Mouse (Mus musculus): Measurements from ENCODE around the gene Msl2.
A peak's percentile ranks its signal among the peaks of the same experiment; 100 is the strongest.

Gene Msl2

GRCm38 (mm10) chr9:101073987-101074331 is at the start of gene Msl2:
Gene Msl2, plus strand, starts transcription at chr9:101074101.
- DNase-seq (ENCODE audit: low read depth) = no peak

GRCm38 (mm10) chr9:101033761-101034447 is 40.0 kb upstream of the Msl2 start:
- no peak for DNase-seq (ENCODE audit: low read depth)

GRCm38 (mm10) chr9:101034448-101035098 is 39.3 kb upstream of the Msl2 start, which contains the start of gene Pccb:
Gene Pccb, minus strand, starts transcription at chr9:101034898.
- peak; percentile 99 for DNase-seq (ENCODE audit: low read depth)

DNA sequence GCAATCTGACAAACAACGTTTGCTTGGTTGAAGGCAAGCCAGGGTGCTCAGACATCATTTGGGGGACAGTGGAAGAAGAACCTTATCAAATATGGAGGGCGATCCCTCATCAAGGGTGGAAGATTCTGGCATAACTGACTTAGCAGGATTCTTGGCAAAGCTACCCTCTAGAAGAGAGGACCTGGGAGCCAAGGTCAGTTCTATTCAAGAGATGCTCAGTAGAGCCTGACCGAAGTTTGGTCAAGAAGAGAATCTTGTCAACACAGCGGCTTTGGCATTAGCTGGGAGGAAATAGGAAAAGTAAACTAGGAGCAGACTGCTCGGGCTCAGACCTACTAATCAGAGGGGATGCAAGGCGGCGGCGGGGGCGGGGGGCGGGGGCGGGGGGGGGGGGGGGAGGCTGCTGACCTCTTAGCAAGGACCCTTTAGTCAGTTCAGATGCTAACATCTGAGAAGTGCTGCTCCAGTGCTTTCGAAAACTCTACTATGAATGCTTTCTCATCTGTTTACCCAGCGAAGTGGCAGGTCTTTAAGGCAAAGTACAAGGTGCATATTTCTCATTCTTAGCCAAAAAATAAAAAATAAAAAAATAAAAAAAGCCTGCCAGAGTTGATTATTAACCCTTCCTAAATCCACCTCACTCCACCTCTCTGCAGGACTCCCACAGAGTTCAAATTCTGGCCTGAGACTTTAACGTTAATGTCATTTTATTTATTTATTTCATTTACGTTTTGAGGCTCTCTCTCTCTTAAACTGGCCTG is 37.9 kb upstream of the Msl2 start:
- DNase-seq (ENCODE audit: low read depth) = no peak

- no peak for DNase-seq (ENCODE audit: low read depth)
Observed at GRCm38 (mm10) chr9:101036876-101037275, 37.0 kb upstream of the Msl2 start.

GRCm38 (mm10) chr9:101037396-101037795 is 36.5 kb upstream of the Msl2 start:
- DNase-seq (ENCODE audit: low read depth) = no peak

DNA sequence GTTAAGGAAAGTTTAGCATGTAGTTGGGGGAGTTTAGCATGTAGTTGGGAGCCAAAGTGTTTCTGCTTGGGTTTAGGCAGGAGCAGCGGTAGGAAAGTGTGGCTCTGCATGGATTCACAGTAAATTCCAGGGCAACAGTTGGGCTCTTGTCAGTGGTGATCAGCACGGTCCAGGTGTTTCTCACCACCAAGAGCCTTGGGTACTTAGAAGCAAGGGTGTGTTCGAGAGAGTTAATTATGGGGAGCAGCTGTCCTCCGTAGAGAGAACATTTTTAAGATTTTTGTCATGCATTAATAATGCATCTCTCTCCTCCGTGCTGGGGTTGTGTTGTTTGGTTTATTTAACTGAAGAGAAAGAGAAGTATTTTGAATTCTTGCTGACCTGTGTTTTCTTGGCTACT is 35.3 kb upstream of the Msl2 start:
- no peak for DNase-seq (ENCODE audit: low read depth)

- DNase-seq (ENCODE audit: low read depth) = no peak
Observed at GRCm38 (mm10) chr9:101041508-101041907, 32.4 kb upstream of the Msl2 start.

DNA sequence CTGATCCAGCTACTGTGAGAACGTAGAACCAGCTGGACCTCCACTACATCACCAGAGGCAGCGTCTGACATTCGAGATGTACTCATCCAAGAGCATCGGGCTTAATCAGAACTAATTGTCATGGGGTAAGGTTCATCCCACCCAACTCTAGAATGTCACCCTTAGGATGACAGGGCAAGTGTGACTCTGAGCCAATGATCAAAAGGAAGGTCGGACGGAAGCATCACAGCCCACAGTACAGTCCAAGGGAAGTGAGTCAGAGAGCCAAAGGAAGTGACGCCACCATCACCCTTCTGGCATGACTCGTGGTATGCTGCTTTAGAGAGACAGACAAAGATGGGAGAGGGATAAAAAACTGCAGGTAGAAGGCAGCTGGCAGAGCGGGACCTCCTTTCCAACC is 31.7 kb upstream of the Msl2 start:
- no peak for DNase-seq (ENCODE audit: low read depth)

DNA sequence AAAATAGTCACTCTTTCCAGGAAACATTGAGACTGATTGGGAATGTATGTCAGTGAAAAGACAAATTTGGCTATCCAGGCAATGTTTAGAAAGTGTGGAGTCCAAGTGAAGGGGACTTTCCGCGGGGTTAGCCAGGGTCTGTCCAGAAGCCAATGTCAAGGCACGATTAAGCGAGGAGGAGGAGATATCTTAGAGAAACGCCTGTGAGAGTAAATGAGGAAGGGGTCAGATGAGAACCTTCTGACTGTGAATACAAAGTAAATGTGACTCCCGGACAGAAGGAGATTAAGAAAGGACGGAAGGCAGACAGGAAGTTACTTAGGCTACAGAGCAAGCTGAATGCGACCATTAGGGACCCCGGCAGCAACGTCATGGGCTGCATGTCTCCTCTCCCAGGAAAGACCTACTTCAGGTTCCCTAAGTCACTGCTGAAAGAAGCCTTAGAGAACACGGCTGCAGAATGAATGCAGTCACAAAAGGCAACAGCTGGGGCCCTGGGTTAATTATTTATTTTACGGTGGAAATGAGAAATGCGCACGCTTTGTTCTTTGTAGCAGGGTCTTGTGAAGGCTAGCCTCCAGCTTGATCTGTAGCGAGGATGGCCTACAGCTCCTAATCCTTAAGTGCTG is 28.1 kb upstream of the Msl2 start:
- DNase-seq (ENCODE audit: low read depth) = no peak

GRCm38 (mm10) chr9:101052007-101052406 is 21.9 kb upstream of the Msl2 start:
- no peak for DNase-seq (ENCODE audit: low read depth)

DNA sequence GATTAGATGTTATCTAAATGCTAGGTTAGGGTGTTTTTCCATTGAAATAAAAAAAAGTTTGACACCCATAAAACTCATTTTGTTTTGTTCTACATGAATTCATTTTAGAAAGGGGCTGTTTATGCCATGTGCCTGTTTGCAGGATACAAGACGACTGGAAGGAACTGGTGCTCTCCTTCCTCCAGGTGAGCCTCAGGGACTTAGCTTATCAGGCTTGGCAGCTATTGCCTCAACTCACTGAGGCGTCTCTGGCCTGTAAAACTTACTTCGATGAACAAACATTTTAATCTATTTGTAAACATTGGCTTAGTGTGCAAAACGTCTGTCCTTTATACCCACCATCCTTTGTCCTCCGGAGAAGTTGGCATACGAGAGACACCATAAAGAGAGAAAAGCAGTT is 21.2 kb upstream of the Msl2 start:
- DNase-seq (ENCODE audit: low read depth) = no peak

DNA sequence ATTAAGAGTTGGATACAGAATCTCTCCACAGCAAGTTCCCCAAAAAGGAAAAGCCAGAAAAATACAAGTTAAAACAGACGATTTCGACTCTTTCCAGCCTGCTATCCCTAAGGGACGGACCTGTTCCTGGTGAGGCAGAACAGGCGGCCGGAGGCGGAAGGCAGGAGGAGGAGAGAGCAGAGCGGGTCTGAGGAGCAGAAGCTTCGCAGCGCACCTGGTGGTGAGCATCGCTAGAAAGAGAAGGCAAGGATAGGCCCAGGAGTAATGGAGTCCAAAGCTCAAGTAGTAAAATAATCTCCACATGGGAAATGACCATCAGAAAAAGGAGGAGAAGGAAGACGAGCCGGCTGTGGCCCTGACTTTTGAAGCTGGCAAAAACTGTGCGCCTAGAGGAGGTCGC is 20.6 kb upstream of the Msl2 start:
- DNase-seq (ENCODE audit: low read depth) = no peak

DNA sequence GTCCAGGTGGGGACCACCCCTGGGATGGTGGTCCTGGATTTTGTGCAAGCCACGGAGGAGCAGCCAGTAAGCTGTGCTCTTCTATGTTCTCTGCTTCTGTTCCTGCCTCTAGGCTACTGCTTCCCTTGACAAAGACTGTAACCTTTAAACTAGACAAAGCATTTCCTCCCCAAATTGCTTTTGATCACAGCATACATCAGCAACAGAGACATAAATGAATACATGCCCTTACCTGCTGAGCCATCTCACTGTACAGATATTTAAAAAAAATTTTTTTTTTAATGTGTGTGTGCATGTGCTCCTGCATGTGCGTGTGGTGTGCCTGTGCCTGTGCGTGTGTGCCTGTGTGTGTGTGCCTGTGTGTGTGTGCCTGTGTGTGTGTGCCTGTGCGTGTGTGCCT is 16.7 kb upstream of the Msl2 start:
- peak; percentile 72 for DNase-seq (ENCODE audit: low read depth)

- peak; percentile 94 for DNase-seq (ENCODE audit: low read depth)
Observed at GRCm38 (mm10) chr9:101061035-101061434, 12.9 kb upstream of the Msl2 start.

DNA sequence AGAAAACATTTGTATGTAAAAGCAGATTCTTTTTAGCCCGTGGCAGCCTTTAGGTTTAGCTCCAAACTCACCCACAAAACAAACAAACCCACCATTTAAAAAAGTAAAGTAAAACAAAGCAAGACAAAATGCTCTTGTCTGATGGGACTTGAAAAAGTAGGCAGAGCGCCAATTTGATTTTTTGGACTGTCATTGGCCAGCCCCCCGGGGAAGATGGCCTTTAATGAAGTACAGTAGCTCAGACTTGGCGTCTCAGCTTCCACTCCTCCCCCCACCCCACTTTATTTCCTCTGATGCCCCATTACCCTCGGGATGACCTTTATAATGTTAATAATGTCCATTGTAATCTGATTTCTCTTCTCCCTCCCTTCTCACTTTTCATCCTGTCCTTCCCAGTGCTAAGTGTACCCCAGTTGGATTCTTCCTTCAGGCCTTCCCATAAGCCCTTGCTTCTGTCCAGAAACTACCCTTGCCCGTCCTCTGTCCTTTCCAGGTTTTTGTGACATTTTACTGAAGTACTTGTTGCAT is 11.6 kb upstream of the Msl2 start:
- no peak for DNase-seq (ENCODE audit: low read depth)

GRCm38 (mm10) chr9:101065076-101065602 is 8.8 kb upstream of the Msl2 start:
- no peak for DNase-seq (ENCODE audit: low read depth)

DNA sequence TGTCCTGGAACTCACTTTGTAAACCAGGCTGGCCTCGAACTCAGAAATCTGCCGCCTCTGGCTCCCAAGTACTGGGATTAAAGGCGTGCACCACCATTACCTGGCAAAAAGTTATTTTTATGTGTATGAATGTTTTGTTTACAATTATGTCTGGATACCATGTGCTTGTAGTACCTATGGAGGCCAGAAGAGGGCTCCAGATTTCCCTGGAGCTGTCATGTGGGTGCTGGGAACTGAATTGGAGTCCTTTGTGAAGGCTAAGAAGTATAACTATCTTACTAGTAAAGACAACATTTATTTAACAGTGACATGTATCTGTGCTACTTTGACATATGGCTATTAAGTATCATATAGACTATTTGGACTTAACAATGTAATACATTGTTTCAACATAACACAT is 4.1 kb upstream of the Msl2 start:
- peak; percentile 49 for DNase-seq (ENCODE audit: low read depth)

DNA sequence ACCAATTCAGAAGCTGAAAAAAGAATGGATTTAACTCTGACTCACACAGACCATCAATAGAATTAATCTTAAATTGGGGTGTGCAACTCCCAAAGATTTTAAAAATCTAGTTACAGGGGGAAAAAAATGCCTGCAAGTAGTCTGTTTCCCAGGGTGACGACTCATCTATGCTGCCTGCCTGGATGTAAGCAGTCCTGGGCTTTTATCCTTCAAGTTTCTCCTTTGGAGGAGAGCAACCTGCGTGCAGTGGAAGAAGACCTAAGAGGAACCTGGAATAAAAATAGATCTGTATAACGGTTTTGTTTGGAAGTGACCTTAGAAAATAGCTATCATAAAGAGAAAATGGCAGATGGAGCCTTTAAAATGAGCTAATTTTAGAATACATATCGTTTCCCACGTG is 1.4 kb upstream of the Msl2 start:
- DNase-seq (ENCODE audit: low read depth) = no peak

DNA sequence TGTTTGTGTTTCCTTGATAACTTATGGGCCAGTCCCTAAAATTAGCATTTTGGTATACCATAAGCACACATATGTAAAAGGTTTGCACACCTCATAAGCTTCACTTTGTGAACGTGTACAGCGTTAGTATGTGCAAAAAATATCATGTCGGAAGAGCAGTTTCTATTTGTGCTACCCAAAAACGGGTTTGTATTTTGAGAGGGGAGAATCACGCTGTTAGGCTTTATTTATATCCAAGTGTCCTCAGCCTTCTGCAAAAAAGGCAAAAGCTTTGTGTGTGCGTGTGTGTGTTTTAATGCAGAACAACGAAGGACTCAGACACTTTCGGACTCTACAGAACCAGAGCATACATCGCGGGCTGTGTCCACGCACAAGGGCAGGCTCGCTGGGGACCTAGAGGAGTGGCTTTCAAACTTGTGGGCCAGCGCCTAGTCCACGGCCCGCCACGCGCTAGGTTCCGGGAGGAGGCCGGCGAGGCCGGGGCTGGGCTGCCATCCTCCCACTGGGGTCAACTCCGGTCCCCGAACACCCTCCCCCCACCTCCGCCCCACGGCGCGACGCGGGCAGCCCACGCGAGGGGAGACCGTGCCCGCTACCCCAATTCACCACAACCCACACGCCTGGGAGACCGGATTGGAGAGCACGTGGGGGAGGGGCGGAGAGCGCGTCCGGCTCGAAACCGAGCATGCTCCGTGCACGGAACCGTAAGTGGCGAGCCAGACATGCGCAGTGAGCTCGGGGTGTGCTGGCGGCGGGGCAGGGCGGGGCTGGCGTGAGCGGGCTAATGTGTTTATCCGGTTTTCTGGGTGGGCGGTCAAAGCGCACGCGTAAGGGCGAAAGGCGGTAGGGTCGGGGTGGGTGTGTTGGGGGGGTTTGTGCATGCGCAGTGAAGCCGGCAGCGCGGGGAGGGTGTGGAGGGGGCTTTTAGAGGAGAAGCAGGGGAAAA is 587 bp upstream of the Msl2 start:
- DNase-seq (ENCODE audit: low read depth) = peak; percentile 98
